Mouse (Mus musculus) small intestine, adult 2 months (tissue): ENCODE data around the gene Nt5c1b. TPM values are rescaled to one million over a fixed set of nuclear protein-coding genes. Genes with fewer than 3 reads are reported as not detected.

Source experiments
- H3K27ac ChIP-seq: fragments of 200-500 bp; 2 replicates; pipeline ENCODE4 v1.5.1; 2012; ENCODE audit warnings: low read depth, low read length, control low read depth, inconsistent platforms; ENCODE audit not compliant: insufficient read depth
- H3K27me3 ChIP-seq: fragments of 200-500 bp; 2 replicates; pipeline ENCODE4 v1.6.1; 2012; ENCODE audit warnings: mild to moderate bottlenecking, moderate library complexity, low read length, inconsistent platforms; ENCODE audit not compliant: control insufficient read depth, insufficient read depth
- H3K36me3 ChIP-seq: fragments of 200-500 bp; 2 replicates; pipeline ENCODE4 v1.6.1; 2012; ENCODE audit warnings: mild to moderate bottlenecking, low read length, control low read depth, inconsistent platforms; ENCODE audit not compliant: control insufficient read depth, insufficient read depth
- H3K4me1 ChIP-seq: fragments of 200-500 bp; 2 replicates; pipeline ENCODE4 v1.6.1; 2012; ENCODE audit warnings: low read length, inconsistent platforms, mixed read lengths; ENCODE audit not compliant: control insufficient read depth, insufficient read depth, insufficient read length
- H3K4me3 ChIP-seq: fragments of 200-500 bp; 2 replicates; pipeline ENCODE4 v1.5.1; 2012; ENCODE audit warnings: low read depth, mild to moderate bottlenecking, control low read depth, inconsistent platforms, low read length, moderate library complexity
- CTCF ChIP-seq: fragments of 200-500 bp; IDR thresholded peaks from 2 replicates; pipeline ENCODE4 v1.5.1; 2012; ENCODE audit warnings: low read depth, mild to moderate bottlenecking, control low read depth, inconsistent platforms, low read length, moderate library complexity, mixed read lengths; ENCODE audit not compliant: insufficient replicate concordance, insufficient read length; ENCODE audit errors: extremely low read depth
- POLR2A ChIP-seq: fragments of 200-500 bp; IDR thresholded peaks from 2 replicates; pipeline ENCODE4 v1.6.1; 2012; ENCODE audit warnings: low read depth, mild to moderate bottlenecking, control low read depth, inconsistent platforms, low read length, moderate library complexity
- WGBS: fragments of 180-500 bp; shearing (Covaris S2); methylation state at CpG from one replicate; pipeline ENCODE4 v1.1.7; 2018; 5-methylcytosine and 5-hydroxymethylcytosine counted together
- polyA plus RNA-seq: library from polyadenylated mRNA; depleted of rRNA; stranded (reverse); fragments of >200 nt; gene quantifications from 2 replicates; pipeline ENCODE4 v1.2.3, GENCODE M21; 2012; rRNA removed

The Nt5c1b gene
- polyA plus RNA-seq, 1 experiment = not detected

GRCm38 (mm10) chr12:10438054-10439001 lies 68.6 kb downstream of the Nt5c1b start:
- no peaks in the 10 kb centered on the region for H3K27me3 ChIP-seq
- 33% methylated on average over 15 of the region's 15 CpGs for WGBS
- no peaks in the 10 kb centered on the region for H3K36me3 ChIP-seq
- no peaks in the 10 kb centered on the region for H3K4me1 ChIP-seq
- no peak overlapping the region for H3K27ac ChIP-seq
- no peak for TF ChIP-seq POLR2A
- peak; percentile 97 for TF ChIP-seq CTCF
- no peak overlapping the region for H3K4me3 ChIP-seq

Other genes starting within 250 kb of the Nt5c1b start
- 12.5 and 24.2 TPM in 2 replicates for gene Rdh14, start 20.8 kb downstream of the Nt5c1b start, polyA plus RNA-seq